Mouse (Mus musculus) cerebellum, adult 11 months (tissue): ENCODE measurements around the gene Foxs1.

ENCODE experiments used
- DNase-seq: peaks from one replicate; pipeline ENCODE4 v3.0.0; 2022

Foxs1 gene

DNA sequence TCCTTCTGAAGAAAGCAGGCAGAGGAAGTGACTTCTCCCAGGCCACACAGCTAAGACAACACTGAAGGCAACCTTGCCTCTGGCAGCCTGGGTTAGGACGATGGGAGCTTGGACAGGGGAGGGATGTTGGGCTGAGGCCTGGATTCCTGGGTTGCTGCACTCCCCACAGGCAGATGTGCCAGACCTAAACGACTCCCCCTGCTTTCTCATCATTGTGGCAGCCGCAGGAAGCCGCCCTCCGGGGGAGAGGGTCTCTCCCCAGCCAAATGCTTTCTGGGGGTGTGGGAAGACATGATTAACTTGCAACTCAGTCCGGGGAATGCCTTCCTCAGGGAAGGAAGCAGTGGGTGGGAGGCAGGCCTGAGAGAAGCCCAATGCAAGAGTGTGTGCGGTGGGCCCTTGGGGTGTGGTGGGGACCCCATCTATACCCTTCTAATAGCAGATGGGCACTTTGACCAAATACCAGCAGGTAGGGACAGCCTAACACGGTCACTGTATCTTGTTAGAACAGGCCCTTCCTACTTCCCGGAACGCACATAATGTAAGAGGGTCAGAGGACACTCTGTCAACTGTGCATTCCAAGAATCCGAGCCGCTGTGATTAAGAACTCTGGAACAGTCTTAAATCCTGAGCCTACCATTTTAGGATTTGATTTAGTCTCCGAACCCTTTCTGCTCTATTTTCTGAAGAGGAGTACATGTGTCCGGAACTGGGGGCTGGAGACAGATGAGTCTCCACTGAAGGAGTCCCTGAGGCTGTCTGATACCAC is 4.6 kb downstream of the Foxs1 start:
- DNase-seq: no peak

DNA sequence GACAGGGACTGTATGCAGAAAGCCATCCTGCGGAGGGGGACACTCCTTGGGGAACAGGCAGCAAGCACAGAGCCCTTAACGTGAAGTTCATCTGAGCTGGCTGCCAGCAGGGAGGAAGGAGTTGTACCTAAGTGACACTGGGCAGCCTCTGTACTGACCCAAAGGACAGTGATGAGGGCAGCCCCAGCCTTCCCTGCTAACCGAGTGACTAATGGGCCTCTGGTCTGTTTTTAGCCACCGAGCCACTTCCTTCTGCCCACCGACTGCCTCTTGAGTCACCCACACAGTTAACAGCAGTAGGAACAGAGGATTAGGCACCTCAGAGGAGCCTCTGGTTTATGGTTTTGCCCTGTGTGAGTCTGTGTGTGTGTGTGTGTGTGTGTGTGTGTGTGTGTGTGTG is 5.6 kb downstream of the Foxs1 start:
- DNase-seq: no peak

DNA sequence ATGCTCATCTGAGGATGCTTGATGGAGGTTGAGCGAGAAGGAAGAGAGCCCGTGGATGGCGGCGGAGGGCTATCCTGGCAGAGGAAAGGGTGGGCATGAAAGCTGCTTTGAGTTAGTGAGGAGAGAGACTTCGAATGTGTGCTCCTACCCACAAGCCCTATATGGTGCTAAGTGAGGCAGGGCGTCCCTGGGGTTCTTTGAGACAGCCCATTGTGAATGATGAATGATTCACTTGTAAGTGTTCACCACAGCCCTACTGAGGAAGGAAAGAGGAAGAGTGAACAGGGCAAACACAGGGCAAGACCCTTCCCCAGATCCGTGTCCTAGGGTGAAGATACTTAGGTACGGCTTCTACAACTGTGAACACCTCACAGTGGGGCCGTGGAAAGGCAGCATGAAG is 6.1 kb downstream of the Foxs1 start:
- no peak for DNase-seq

DNA sequence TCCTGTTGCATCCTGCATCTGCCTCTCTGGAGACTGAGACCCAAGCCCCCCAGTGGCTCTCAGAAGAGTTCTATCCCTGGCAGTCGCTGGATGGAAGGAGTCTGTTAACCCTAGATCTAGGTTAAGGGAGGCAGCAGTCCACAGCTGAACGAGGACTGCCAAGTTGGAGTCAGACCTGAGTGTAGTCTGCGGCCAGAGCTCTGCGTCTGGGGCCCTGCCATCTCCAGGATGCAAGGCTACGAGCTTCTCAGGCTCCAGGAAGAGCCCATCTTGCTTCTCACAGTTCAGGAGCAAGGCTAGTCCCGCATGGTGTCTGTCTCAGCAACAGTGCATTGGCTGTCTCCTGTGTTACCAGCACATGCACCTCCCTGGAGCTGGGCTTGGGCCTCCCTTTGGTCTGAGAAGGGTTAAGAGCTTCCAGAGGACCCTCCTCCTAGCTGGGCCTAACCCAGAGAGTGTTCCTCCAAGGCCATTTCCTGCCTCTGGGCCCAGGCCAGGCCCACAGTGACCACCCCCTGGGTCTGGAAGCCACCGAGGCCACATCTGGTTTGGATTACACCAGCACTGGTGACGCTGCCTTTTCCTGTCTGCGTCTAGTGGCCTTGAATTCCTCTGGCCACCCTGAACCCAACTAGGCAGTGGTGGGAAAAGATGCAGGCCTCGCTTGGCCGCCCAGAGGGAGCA is 7.7 kb downstream of the Foxs1 start:
- DNase-seq: no peak

DNA sequence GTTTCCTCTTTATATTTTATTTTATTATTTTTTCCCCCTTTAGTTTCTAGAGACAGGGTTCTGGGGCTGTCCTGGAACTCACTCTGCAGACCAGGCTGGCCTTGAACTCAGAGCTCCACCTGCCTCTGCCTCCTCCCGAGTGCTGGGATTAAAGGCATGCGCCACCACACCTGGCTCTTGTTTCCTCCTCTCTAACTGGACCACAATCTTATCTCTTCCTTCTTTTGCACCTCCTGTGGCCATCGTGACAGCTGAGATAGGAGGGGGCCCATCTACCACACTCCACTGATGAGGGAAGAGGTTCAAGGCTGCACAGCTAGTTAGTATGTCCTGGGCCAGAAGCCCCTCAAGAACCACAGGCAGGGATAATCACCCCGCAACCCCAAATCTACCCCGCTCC is 8.5 kb downstream of the Foxs1 start:
- no peak for DNase-seq

DNA sequence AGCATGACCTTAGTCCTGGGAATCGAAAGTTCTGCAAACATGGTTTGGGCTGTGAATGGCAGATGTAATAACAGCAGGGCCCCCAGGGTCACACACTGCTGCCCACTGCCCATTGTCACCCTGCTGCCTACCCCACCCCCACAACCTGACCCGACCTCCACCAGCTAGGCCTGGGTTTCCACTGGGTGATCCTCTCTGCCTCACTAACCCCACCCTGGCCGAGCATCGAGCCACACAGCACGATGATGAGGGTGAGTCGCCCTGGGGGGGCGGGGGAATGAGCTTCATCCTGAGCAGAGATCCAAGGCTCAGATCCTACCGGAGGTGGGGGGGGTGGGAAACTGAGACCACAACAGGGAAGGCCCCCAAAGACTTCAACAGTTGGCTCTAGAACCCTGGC is 8.9 kb downstream of the Foxs1 start:
- no peak for DNase-seq

DNA sequence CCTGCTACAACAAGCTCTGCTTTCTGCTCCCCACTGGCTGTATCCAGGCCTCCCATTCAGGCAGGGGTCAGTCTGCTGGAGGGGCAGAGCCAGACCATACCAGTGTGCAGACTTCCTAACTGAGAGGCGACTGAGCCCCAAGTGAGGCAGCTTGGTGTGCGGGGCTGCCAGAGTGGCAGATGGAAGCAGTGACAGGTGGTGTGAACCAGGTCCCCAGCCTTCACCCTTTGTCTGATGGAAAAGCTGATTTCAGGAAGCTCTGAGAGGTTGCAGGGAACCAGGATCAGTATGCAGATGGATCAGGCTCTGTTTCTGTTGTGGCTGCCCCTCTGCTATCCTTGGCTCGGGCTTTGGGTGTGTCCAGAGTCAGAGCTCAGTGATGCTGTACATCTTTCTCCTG is 9.4 kb downstream of the Foxs1 start:
- DNase-seq: peak; percentile 57

DNA sequence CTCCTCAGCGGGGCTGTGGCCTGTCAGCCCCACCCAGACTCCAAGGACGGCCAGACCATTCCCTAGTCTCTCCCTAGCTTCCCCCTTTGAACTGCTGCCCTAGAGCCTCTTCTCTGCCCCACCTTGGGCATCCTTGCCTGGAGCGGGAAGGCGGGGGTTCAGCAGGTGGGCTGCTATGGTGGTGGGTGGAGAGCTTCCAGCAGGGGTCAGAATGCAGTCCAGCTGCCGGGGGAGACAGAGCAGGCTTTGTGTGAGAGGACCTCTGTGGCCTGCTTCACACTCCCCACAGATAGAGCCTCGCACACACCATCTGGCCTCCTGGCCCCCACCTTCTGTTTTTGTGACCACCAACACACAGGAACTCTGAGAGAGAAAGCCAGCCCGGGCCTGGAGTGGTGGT is 10.6 kb downstream of the Foxs1 start:
- no peak for DNase-seq

DNA sequence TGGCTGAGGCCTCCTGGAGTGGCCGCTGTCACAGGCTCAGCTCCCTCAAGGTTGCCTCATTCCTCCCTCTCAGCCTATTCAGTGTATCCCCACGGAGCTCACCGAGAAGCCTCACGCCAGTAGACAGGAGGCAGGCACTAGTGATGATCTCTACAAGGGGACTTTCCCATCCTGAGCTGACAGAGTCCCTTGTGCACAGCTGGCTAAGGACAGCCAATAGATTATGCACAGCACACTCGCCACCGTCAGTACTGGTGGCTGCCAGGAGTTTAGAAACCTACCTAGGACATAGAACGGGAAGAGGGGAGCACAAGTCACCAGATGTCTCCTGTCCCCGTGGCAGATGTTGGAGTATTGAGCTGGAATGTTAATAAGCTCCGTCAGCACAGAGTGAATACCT is 15.3 kb downstream of the Foxs1 start:
- DNase-seq: no peak

DNA sequence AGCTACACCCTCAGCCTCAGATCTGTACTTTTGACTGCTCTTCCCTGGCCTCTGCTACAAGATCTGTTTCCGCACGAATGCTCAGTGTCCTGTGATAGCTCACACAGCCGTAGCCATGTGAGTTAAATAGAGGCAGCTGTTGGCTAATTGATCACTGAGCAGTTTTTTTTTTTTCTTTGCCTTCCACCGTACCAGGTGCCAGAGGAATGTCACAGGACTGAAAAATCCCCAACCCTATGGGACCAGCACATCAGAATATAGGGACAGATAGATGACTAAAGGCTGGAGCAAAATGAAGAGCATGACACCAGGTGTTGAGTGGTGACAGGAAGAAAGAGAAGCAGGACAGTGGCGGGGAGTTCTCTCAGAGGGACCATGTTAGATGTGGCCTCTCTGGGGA is 16.9 kb downstream of the Foxs1 start:
- DNase-seq: no peak

DNA sequence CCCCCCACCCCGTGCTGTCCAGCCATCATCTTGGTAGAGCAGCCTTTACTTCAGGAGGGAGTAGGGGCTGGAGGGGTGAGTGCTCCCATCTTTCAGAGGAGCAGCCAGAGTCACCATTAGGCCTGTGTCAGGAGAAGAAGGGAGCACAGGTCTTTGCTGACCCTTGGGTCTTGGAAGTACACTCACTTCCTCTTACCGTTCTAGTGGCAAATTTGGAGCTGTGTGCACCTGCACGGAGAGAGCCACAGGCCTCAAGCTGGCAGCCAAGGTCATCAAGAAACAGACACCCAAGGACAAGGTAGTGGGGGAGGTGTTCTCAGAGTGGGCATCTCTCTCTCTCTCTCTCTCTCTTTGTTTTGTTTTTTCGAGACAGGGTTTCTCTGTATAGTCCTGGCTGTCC is 17.6 kb downstream of the Foxs1 start:
- no peak for DNase-seq

DNA sequence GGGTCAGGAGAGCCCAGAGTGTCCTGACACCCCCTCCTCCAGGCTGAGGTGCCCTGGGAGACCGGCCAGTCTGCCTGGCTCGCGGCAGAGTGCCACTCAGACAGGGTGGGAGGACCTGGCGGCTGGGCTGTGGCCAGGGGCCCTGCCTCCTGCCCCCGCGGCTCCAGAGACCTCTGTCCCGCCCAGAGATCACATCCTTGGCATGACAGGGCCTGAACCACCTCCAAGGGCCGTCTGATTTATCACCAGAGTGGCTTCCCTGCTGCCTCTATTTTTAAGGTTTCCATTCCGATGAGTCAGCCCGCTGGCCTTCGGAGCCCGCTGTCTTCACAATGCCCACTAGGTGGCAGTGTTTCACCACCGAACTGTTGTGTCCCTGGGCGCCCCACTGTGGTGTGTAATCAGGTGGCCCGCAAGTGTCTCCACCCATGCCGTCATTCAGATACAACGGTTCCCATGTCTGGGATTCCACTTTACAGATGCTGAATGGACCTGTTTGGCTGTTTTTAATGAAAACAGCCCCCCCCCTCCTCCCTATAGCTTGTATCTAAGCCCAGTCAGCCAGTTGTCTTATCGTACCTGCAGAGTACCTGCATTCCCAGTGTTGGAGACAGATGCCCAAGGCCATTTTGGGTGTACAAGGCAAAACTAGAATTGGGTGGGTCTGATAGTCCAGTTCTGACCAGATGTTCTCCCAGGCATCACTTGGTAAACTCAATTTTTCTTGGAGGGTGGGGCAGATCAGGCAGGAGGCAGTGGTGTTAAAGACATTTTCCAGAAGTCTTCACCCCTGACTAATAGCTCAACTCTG is 18.5 kb downstream of the Foxs1 start:
- DNase-seq: peak; percentile 85

DNA sequence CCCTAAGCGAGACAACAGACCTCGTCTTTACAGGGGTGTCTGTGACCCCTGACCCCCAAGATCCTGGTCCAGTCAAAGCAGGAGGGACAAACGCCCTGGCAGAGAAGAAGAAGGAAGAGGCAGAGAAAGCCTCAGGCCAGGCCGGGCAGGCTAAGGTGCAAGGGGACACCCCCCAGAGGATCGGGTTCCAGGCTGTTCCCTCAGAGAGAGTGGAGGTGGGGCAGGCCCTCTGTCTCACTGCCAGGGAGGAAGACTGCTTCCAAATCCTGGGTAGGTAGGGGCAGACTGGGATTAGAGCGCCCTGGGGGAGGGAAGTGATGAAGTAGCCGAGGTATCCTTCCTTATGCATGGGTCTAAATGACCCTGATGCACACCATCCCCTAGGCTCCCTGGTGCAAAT is 19.5 kb downstream of the Foxs1 start:
- no peak for DNase-seq

DNA sequence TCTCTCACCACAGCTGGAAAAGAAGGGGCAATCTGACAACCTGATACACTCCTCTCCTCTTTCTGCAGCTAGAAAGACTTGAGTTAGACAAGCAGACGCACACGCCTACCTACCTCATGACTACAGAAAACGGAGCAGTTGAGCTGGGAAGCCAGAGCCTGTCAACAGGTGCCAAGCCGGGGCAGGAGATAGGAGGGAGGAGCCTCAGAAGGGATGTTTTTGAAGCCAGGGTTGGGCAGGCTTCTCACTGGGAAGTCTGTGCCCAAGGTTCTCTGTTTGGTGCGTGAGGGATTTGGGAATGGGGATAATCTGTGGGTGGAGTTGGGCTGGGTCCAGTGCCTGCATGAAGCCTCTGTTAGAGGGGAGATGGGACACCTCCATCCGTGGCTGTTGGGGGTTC is 21.6 kb downstream of the Foxs1 start:
- no peak for DNase-seq

DNA sequence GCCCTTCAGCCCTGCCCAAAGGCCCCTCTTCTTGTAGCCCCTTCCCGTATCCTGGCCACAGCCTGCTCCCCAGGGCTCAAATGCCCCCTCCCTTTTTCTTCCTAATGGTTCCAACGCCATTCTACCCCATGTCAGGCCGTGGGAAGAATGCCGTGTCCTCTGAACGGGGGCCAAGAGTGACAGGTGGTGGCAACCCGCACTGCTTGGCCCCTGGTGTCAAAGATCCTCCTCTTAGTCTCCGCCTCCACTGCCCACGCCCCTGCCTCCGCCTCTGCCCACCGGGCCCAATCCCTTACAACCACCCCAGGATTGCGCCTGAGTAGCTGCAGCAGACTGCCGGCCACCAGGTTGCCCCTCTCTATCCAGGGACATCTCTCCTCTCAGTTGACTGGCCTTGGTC is 22.0 kb downstream of the Foxs1 start, which contains the start of gene Mylk2:
TSS of gene Mylk2 (plus strand) at position 322 of the 400 bp plus-strand sequence.
- no peak for DNase-seq

DNA sequence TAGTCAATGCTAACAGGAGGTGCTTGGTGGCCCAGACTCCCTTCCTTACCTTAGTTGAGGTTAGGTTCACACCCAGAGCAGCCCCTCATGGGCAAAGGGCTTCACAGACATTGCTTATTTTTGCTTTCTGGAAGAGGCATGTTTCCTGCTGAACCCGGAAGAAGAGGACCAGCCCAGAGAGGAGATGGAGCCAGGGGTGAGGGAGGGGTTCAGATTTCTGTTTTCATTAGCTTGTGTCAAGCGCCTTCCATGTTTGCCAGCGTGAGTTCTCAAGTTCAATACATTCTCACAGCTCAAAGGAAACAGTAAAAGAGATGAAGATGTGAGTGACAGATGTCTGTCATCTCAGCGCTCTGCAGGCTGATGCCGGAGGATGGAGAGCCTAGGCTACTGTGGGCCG is 23.2 kb downstream of the Foxs1 start:
- DNase-seq: no peak

DNA sequence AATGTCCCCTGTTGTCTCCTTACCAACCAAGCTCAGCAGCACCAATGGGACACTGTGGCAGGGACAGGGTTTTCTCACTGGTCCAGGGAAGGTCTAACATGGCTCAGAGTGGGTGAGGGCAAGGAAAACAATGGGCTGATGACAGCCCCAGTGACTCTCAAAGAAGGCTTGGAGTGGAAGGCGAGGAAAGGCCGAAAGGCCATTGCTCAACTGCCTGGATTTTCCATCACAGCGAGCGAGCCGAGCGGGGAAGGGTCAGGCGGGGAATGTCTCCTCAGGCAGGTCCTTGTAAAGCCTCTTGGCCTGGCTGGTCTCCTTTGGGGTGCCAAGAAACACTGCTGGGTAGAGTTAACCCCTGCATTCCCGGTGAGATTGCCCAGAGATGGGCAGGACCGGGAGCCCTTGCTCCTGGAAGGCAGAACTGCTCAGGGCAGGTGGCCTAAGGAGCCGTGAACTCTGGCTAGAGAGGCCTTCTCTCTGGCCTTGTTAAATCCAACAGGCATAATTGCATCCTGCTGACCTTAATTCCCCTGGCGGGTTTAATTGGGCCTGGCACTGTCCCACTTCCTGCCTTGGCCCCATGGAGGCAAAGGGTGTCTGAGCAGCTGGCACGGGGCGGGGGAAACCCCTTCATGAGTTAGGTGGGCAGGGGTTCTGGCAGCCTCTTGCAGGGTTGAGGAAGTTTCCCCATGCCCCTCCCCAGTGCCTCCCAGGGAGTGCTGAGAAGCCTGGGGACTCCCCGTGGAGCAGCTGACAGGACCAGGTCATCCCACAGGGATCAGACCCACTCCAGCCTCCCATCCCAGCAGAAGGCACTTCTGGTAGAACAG is 25.7 kb downstream of the Foxs1 start:
- no peak for DNase-seq

DNA sequence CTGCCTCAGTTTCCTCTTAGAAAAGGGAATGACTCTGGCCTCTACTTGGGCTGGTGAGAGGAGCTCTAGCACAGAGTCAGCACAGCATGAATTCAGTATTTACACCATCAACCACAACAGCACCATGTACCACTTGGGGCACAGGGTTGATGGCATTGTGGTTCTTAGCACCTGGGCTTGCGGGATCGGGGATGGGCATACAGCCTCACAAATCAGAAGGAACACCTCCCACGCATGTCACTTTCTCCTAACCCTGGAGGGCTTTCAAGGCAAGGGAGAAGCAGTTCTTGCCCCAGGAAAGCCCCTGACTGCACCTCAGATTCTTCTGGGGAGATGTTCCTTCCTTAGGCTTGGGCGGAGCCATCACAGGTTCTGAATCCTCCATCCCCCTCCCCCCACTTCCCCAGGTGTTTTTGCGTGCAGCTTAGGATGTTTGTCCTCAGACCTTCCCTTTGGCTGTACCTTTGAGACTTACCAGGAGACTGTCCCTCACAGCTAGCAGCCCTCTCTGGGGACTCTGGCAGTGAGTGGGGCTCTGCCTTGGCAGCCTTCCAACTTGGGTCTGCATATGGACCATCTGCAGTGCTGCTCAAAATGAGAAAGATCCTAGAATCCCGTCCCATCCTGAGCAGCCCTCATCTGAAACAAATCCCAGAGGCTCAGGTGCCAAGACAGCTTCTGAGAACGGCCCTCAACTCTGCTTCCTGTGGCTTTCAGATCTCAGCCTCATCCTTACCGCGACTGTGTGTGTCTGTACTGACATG is 26.6 kb downstream of the Foxs1 start:
- DNase-seq: no peak

DNA sequence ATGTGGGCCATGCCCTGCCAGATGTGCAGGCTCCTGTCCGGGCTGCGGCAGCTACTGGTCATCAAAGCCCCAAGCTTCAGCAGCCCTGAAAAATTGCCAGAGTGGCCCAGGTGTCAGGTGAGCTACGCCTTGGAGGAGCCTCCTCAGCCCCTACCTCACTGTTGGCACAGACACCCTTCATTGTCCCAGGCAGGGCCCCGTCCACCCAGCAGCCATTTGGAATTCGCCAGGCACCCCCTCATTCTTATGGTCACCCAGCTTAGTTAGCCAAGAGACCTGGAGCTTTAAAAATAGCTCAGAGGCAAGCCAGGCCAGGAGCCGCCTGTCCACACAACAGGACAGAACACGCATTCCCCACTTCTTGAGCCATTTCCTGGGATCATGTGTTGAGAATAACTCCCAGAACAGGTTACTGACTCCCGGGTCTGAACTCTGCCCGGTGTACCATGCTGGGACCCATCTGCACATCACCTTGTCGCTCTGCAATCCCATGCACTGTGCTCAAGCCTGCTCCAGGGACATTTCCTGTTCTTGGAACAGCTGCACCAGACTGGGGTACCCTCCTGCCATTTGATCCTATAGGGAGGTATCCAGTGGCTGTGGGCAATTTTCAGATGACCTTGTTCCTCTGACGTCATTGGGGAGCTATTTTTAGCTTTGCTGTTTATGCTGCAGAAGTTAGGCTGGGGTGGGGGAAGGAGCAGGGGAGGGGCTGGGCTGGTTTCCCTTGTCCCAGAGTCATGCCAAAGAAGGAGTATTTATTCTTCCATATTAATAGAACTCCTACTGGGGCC is 27.8 kb downstream of the Foxs1 start:
- no peak for DNase-seq

DNA sequence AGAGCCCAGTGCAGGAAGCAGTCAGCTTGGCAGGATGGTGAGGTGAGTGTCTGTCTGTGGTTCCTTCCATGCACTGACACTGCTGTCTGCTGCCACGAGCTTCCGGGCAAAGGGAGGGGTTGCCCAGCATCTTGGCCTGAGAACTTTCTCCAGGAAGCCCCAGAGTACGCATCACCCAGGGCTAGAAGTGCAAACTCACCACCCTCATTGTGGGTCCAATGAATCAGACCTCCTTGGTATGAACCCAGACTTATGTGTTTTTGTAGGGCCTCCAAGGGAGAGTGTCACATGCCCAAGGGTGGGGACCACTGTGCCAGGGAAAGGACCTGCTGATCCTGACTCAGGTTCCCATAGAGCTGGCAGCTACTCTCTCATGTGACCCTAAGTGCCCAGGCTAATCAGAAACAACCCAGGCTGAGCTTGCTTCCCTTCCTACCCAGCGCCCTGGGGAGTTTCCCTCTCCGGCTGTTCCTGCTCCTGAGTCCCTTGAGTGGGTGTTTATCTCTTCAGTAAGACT is 28.8 kb downstream of the Foxs1 start:
- no peak for DNase-seq

DNA sequence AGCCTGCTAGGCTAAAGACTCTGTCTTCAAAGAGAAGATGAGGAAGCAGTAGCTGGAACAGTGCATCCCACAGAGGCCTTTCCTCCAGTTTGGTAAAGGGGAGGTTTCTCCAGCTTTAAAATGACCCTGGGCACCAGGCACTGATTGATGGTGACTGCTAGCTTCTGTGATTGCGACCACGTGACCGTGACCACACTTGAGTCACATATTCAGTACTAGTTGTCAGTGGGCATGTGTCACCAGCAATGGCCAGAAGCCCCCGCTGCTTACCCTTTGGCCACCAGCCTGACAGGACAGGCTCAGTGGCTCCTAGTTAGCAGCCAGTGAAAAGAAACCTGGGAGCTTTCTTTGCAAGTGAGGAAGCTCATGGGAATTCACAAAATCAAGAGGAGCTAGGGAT is 29.4 kb downstream of the Foxs1 start:
- DNase-seq: no peak
